Comparison of ENCODE assay signal across 8 mouse cellular contexts in the genomic region with DNA sequence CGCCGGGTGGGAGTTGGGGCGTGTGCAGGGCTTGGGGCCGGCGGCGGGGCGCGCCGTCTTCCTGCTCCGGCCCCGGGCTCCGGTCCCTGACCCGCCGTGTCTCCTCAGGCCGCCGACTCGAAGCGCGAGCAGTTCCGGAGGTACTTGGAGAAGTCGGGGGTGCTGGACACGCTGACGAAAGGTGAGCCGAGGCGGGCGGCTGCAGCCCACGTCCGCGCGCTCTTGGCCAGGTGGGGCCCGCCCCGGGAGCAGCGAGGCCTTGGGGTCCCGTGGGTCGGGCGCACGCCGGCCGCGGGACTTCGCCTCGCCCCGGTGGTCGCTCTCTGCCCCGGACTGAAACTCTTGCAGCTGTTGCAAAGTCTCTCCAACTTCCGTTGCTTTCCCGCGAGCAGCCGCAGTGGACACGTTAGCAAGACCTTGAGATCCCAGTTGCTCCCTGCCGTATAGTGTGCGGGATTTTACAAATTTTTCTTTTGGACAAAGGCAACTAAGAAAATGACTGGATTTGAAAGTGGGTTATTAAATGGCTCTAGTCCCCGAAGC. TPM values are rescaled to one million over a fixed set of nuclear protein-coding genes. Genes with fewer than 3 reads are reported as not detected.
A peak's percentile ranks its signal among the peaks of the same experiment; 100 is the strongest.
DNase-seq lines count a peak whose midpoint lies in the region; ATAC-seq and TF ChIP-seq lines count a peak whose summit lies in the region.

No protein-coding gene starts in this region.

- peak overlapping the region; percentile 51 for H3K4me3 ChIP-seq in kidney, adult 2 months (ENCODE audit: insufficient read depth, low read depth, low read length)
- peak overlapping the region; percentile 85 to 96 for H3K4me3 ChIP-seq in MEL (ENCODE audit: control insufficient read depth in 1 of 2, insufficient read depth in 1 of 2, low read depth in 2 of 2, low read length in 2 of 2)
- peak overlapping the region; percentile 84 for H3K4me3 ChIP-seq in forebrain, embryonic 14.5 days (ENCODE audit: low read depth, low read length)

- no peak for TF ChIP-seq EP300 in MEL (IDR thresholded peaks at IDR 0.05; ENCODE audit: low read depth in 1 of 2, low read length in 2 of 2)

- ATAC-seq in forebrain, embryonic 14.5 days: no peak

- TF ChIP-seq CTCF in kidney, adult 2 months (conservative IDR thresholded peaks at IDR 0.05; ENCODE audit: insufficient read depth, insufficient read length, low read depth, low read length): no peak
- no peak for TF ChIP-seq CTCF in MEL (IDR thresholded peaks at IDR 0.05 in 2 of 3, conservative IDR thresholded peaks at IDR 0.05 in 1 of 3; ENCODE audit: control insufficient read depth in 1 of 3, insufficient read depth in 1 of 3, low read depth in 2 of 3, low read length in 3 of 3, poor library complexity in 1 of 3, severe bottlenecking in 1 of 3)

- peaks cover 5% of the 10 kb centered on the region; the same call in 1 of the 2 replicates for H3K4me1 ChIP-seq in kidney, adult 2 months (ENCODE audit: control insufficient read depth, insufficient read depth, low read length)
- H3K4me1 ChIP-seq in MEL (ENCODE audit: control insufficient read depth in 1 of 2, insufficient read depth in 2 of 2, low read length in 2 of 2): peaks cover 4% of the 10 kb centered on the region in 2 experiments; a peak in 3 of 4 replicates
- peaks cover 8% of the 10 kb centered on the region for H3K4me1 ChIP-seq in forebrain, embryonic 14.5 days (ENCODE audit: control insufficient read depth, insufficient read depth, low read length)

- no peaks in the 10 kb centered on the region for H3K9me3 ChIP-seq in MEL (replicated peaks; ENCODE audit: insufficient read depth, low read length)
- no peaks in the 10 kb centered on the region for H3K9me3 ChIP-seq in forebrain, embryonic 14.5 days (replicated peaks; ENCODE audit: control insufficient read depth, low read length)

- H3K27me3 ChIP-seq in kidney, adult 2 months (replicated peaks; ENCODE audit: control insufficient read depth, insufficient read depth, low read length): no peaks in the 10 kb centered on the region
- H3K27me3 ChIP-seq in MEL (ENCODE audit: control insufficient read depth in 1 of 2, insufficient read depth in 2 of 2, low read length in 2 of 2): no peaks in the 10 kb centered on the region
- no peaks in the 10 kb centered on the region for H3K27me3 ChIP-seq in forebrain, embryonic 14.5 days (replicated peaks; ENCODE audit: control insufficient read depth, insufficient read depth, low read length)

- TF ChIP-seq RAD21 in MEL (IDR thresholded peaks at IDR 0.05; ENCODE audit: low read depth, low read length): no peak

- peaks cover 2% of the 10 kb centered on the region; the same call in 1 of the 2 replicates for H3K36me3 ChIP-seq in kidney, adult 2 months (ENCODE audit: control insufficient read depth, insufficient read depth, low read length)
- peaks cover 0 to 20% of the 10 kb centered on the region in 2 experiments; a peak in 2 of 4 replicates for H3K36me3 ChIP-seq in MEL (ENCODE audit: control insufficient read depth in 1 of 2, insufficient read depth in 2 of 2, low read length in 2 of 2)
- H3K36me3 ChIP-seq in forebrain, embryonic 14.5 days (ENCODE audit: control insufficient read depth, insufficient read depth, low read length): peaks cover 14% of the 10 kb centered on the region; the same call in 1 of the 2 replicates

- H3K79me2 ChIP-seq in MEL (ENCODE audit: control insufficient read depth, insufficient read depth, low read length, poor library complexity): peaks cover 23% of the 10 kb centered on the region

- no peak for TF ChIP-seq POLR2A in kidney, adult 2 months (IDR thresholded peaks at IDR 0.05; ENCODE audit: low read depth, low read length)
- no peak; a peak in 1 of 4 replicates for TF ChIP-seq POLR2A in MEL (IDR thresholded peaks at IDR 0.05; ENCODE audit: control insufficient read depth in 1 of 2, insufficient read depth in 1 of 2, low read depth in 1 of 2, low read length in 2 of 2, poor library complexity in 1 of 2)

- peak overlapping the region; percentile 93 for H3K9ac ChIP-seq in MEL (ENCODE audit: control insufficient read depth, low read depth, low read length, poor library complexity, severe bottlenecking)
- H3K9ac ChIP-seq in forebrain, embryonic 14.5 days (ENCODE audit: low read length): peak overlapping the region; percentile 78

- H3K27ac ChIP-seq in kidney, adult 2 months (ENCODE audit: insufficient read depth, low read depth, low read length): no peak overlapping the region
- H3K27ac ChIP-seq in MEL (ENCODE audit: control insufficient read depth, low read depth, low read length): peak overlapping the region; percentile 48
- H3K27ac ChIP-seq in forebrain, embryonic 14.5 days (ENCODE audit: low read depth, low read length): peak overlapping the region; percentile 58; the same call in 1 of the 2 replicates

- peak overlapping the region; percentile 65 for H3K4me2 ChIP-seq in forebrain, embryonic 14.5 days (ENCODE audit: low read length)

- under 1% methylated on average over 53 of the region's 53 CpGs for WGBS in kidney, adult 2 months
- under 1% methylated on average over 44 of the region's 53 CpGs for WGBS in forebrain, embryonic 14.5 days

- no peak for DNase-seq in kidney, adult 2 months
- DNase-seq in kidney, adult 18-20 months: no peak
- DNase-seq in MEL (ENCODE audit: low read depth, low spot score): peak; percentile 67
- DNase-seq in forebrain, embryonic 14.5 days (ENCODE audit: low spot score): no peak
- DNase-seq in lung, postnatal 10 days: peak; percentile 47
- DNase-seq in thymus, postnatal 0 days (ENCODE audit: low spot score): no peak
- no peak for DNase-seq in thymus, postnatal 25 days
- no peak for DNase-seq in spleen, postnatal 36 days (ENCODE audit: low spot score in 2 of 2)

TF ChIP-seq in MEL, 35 proteins besides CTCF, POLR2A, EP300 and RAD21:
- peak; percentile 62 for TF ChIP-seq NRF1 (IDR thresholded peaks at IDR 0.05; ENCODE audit: insufficient read depth, low read depth, low read length, poor library complexity, severe bottlenecking)
- TF ChIP-seq SIN3A (IDR thresholded peaks at IDR 0.05; ENCODE audit: low read length): no peak
- TF ChIP-seq ELF1 (IDR thresholded peaks at IDR 0.05; ENCODE audit: low read depth, low read length): no peak
- no peak for TF ChIP-seq BHLHE40 (IDR thresholded peaks at IDR 0.05; ENCODE audit: borderline replicate concordance, low read depth, low read length)
- TF ChIP-seq POLR2AphosphoS2 (IDR thresholded peaks at IDR 0.05; ENCODE audit: low read length): no peak
- TF ChIP-seq MAZ (IDR thresholded peaks at IDR 0.05; ENCODE audit: low read depth, low read length): 0 out of 2 replicates have a peak, but pooled peaks have one; percentile 30

RNA-seq across cellular contexts. Expression of gene Mycbp, which starts 0.6 kb away (rescaled TPM):
- 19.5 and 30.1 TPM in 2 replicates for polyA plus RNA-seq in kidney, adult 2 months (2012; rRNA removed)
- total RNA-seq in MEL (2012; rRNA removed): 50.6 and 54.2 TPM in 2 replicates
- 10 to 100 TPM in 1 of 2 experiments, not detected in 1; 86.6 TPM for polyA plus RNA-seq in MEL (2012; ENCODE audit: insufficient read depth in 1 of 2, insufficient read length in 2 of 2, low read depth in 1 of 2, low replicate concordance in 2 of 2, missing spikeins in 1 of 2)
- 33.6 and 42.8 TPM in 2 replicates for polyA plus RNA-seq in forebrain, embryonic 14.5 days (2014; fragmentation: Nextera tagmentation; extraction: Ambion mirVana)
- polyA plus RNA-seq in thymus, postnatal 0 days (2015; fragmentation: Nextera tagmentation; extraction: Ambion mirVana): 64.7 and 76.5 TPM in 2 replicates

RNA-seq across cellular contexts. Expression of gene Rragc, which starts 12.0 kb away (rescaled TPM):
- 53.0 and 63.8 TPM in 2 replicates for polyA plus RNA-seq in kidney, adult 2 months (2012; rRNA removed)
- total RNA-seq in MEL (2012; rRNA removed): 19.5 and 21.0 TPM in 2 replicates
- 10 to 100 TPM in 1 of 2 experiments, not detected in 1; 36.6 TPM for polyA plus RNA-seq in MEL (2012; ENCODE audit: insufficient read depth in 1 of 2, insufficient read length in 2 of 2, low read depth in 1 of 2, low replicate concordance in 2 of 2, missing spikeins in 1 of 2)
- 42.5 and 47.9 TPM in 2 replicates for polyA plus RNA-seq in forebrain, embryonic 14.5 days (2014; fragmentation: Nextera tagmentation; extraction: Ambion mirVana)
- polyA plus RNA-seq in thymus, postnatal 0 days (2015; fragmentation: Nextera tagmentation; extraction: Ambion mirVana): 41.2 and 48.5 TPM in 2 replicates

RNA-seq across cellular contexts. Expression of gene 4930535I16Rik, which starts 12.6 kb away (rescaled TPM):
- polyA plus RNA-seq in kidney, adult 2 months (2012; rRNA removed): not detected in 2 replicates
- total RNA-seq in MEL (2012; rRNA removed): 1.3 and 2.1 TPM in 2 replicates
- polyA plus RNA-seq in MEL (2012; ENCODE audit: insufficient read depth in 1 of 2, insufficient read length in 2 of 2, low read depth in 1 of 2, low replicate concordance in 2 of 2, missing spikeins in 1 of 2): not detected
- not detected in 2 replicates for polyA plus RNA-seq in forebrain, embryonic 14.5 days (2014; fragmentation: Nextera tagmentation; extraction: Ambion mirVana)
- polyA plus RNA-seq in thymus, postnatal 0 days (2015; fragmentation: Nextera tagmentation; extraction: Ambion mirVana): not detected in 2 replicates

RNA-seq across cellular contexts. Expression of gene 4933427I04Rik, which starts 45.7 kb away (rescaled TPM):
- 0.04 TPM in 1 of 2 replicates, not detected in the other for polyA plus RNA-seq in kidney, adult 2 months (2012; rRNA removed)
- not detected in 2 replicates for total RNA-seq in MEL (2012; rRNA removed)
- polyA plus RNA-seq in MEL (2012; ENCODE audit: insufficient read depth in 1 of 2, insufficient read length in 2 of 2, low read depth in 1 of 2, low replicate concordance in 2 of 2, missing spikeins in 1 of 2): not detected
- 0.10 TPM in 1 of 2 replicates, not detected in the other for polyA plus RNA-seq in forebrain, embryonic 14.5 days (2014; fragmentation: Nextera tagmentation; extraction: Ambion mirVana)
- not detected in 2 replicates for polyA plus RNA-seq in thymus, postnatal 0 days (2015; fragmentation: Nextera tagmentation; extraction: Ambion mirVana)

Comparison
In these comparisons a context has a peak if more than half of its experiments do, and no peak if none do; other contexts are left out.
1. DNase-seq: peak in MEL (single experiment) and lung, postnatal 10 days (single experiment); none in kidney, adult 2 months (single experiment), kidney, adult 18-20 months (single experiment), forebrain, embryonic 14.5 days (single experiment), thymus, postnatal 0 days (single experiment), thymus, postnatal 25 days (single experiment) and spleen, postnatal 36 days (0 of 2).
2. Peak in every context shown above with its lines, with median percentiles within 50 percentile points of each other: H3K4me3 ChIP-seq.